Mouse (Mus musculus) kidney, postnatal 0 days (tissue): ENCODE measurements around the gene Wfdc1. TPM values are rescaled to one million over a fixed set of nuclear protein-coding genes. Genes with fewer than 3 reads are reported as not detected.

Experiments used
- ATAC-seq: fragments of 200-750 bp; cut with Nextera tagmentation; replicated peaks from 2 replicates; pipeline ENCODE4 v1.8.0; 2017; ENCODE audit warnings: low read depth, moderate number of reproducible peaks, moderate TSS enrichment, moderate library complexity; ENCODE audit not compliant: low FRiP score
- DNase-seq: peaks from one replicate; pipeline ENCODE4 v3.0.0-alpha.2; 2016; ENCODE audit warnings: low spot score
- H3K27ac ChIP-seq: fragments of 300-500 bp; sonication (generic); 2 replicates; pipeline ENCODE4 v1.5.1; 2014; ENCODE audit warnings: mild to moderate bottlenecking
- H3K27me3 ChIP-seq: fragments of 300-500 bp; sonication (generic); 2 replicates; pipeline ENCODE4 v1.6.1; 2014; ENCODE audit warnings: low read length, mixed read lengths; ENCODE audit not compliant: insufficient read depth
- H3K36me3 ChIP-seq: fragments of 300-500 bp; sonication (generic); 2 replicates; pipeline ENCODE4 v1.6.1; 2014; ENCODE audit warnings: low read length, mixed read lengths; ENCODE audit not compliant: insufficient read depth
- H3K4me1 ChIP-seq: fragments of 300-500 bp; sonication (generic); replicated peaks from 2 replicates; pipeline ENCODE4 v1.6.1; 2014; ENCODE audit warnings: antibody characterized with exemption, low read length, mixed read lengths; ENCODE audit not compliant: insufficient read depth
- H3K4me2 ChIP-seq: fragments of 300-500 bp; sonication (generic); 2 replicates; pipeline ENCODE4 v1.6.1; 2014; ENCODE audit warnings: mild to moderate bottlenecking, low read length, moderate library complexity, mixed read lengths
- H3K4me3 ChIP-seq: fragments of 300-500 bp; sonication (generic); replicated peaks from 2 replicates; pipeline ENCODE4 v1.5.1; 2014; ENCODE audit warnings: low read depth, low read length
- H3K9ac ChIP-seq: fragments of 300-500 bp; sonication (generic); 2 replicates; pipeline ENCODE4 v1.6.1; 2014; ENCODE audit warnings: low read depth, low read length
- H3K9me3 ChIP-seq: fragments of 300-500 bp; sonication (generic); replicated peaks from 2 replicates; pipeline ENCODE4 v1.6.1; 2016; ENCODE audit warnings: low read length, inconsistent platforms, mixed read lengths
- CTCF ChIP-seq: IDR thresholded peaks from 2 replicates; pipeline ENCODE4 v1.5.1; 2016; ENCODE audit warnings: antibody characterized with exemption, low read depth, mild to moderate bottlenecking, moderate library complexity
- WGBS: fragments of 180-500 bp; shearing (Covaris S2); extraction: QIAGEN DNeasy Blood & Tissue Kit; methylation state at CpG from one replicate; pipeline ENCODE4 v1.1.7; 2014; 5-methylcytosine and 5-hydroxymethylcytosine counted together
- polyA plus RNA-seq: library from polyadenylated mRNA; unstranded; fragments of >200 nt; fragmentation: Nextera tagmentation; extraction: Ambion mirVana; gene quantifications from 2 replicates; pipeline ENCODE4 v1.2.1, GENCODE M21; 2015

The Wfdc1 gene
- polyA plus RNA-seq, 1 experiment from 2014 or later: 6.2 TPM

- DNase-seq: no peak
- no peaks in the 10 kb centered on the region for H3K36me3 ChIP-seq
- H3K27ac ChIP-seq: no peak overlapping the region
- H3K4me3 ChIP-seq: no peak overlapping the region
- no peaks in the 10 kb centered on the region for H3K27me3 ChIP-seq
- ATAC-seq: no peak
- H3K9ac ChIP-seq: no peak overlapping the region
- TF ChIP-seq CTCF: no peak
- 54% methylated on average over 4 of the region's 4 CpGs for WGBS
- no peaks in the 10 kb centered on the region for H3K9me3 ChIP-seq
- H3K4me1 ChIP-seq: no peaks in the 10 kb centered on the region
- H3K4me2 ChIP-seq: no peak overlapping the region
These were observed 43.6 kb upstream of the Wfdc1 start for GRCm38 (mm10) chr8:119622555-119622954.

DNA sequence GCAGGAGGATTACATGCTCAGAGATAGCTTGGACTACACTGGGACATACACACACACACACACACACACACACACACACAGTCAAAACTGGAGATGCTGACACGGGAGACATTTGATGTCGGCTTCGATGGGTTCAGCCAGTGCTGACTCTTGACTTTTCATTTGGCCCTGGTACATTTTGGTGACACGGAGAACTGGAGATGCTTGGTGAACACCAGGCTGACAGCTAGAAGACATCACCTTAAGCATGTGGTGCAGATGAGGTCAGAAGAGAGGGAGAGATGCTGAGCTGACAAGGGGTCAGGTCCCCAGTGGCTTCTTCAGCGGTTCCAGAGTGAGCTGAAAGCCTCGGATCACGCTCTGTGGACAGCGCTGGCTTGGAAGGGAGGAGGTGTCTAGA is 43.1 kb upstream of the Wfdc1 start:
- Histone ChIP-seq H3K27me3 (no peaks in the 10 kb centered on the region), H3K27ac (no peak overlapping the region), H3K4me3 (no peak overlapping the region), H3K9me3 (no peaks in the 10 kb centered on the region), H3K4me1 (no peaks in the 10 kb centered on the region), H3K36me3 (no peaks in the 10 kb centered on the region), H3K9ac (no peak overlapping the region), H3K4me2 (no peak overlapping the region)
- TF ChIP-seq CTCF: no peak
- no peak for DNase-seq
- WGBS: 80% methylated on average over 8 of the region's 8 CpGs
- no peak for ATAC-seq

DNA sequence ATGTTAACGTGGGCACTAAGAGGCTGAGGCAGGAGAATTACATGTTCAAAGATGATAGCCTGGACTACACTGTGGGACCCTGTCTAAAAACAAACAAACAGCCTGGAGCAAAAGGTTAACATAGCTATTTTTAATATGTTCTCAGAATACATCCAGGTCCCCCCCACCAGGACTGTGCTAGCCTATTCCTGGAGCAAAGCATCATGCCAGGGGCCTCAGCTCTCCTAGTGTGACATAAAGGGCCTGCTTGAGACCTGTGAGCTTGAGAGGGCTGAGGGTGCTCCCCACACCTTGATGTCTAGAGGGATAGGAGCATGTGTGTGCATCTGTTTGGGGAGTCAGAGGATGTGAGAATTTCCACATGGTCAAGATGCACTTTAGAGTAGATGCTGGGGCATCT is 42.4 kb upstream of the Wfdc1 start:
- WGBS: 88% methylated on average over 1 of the region's 1 CpGs
- Histone ChIP-seq H3K36me3 (no peaks in the 10 kb centered on the region), H3K4me1 (no peaks in the 10 kb centered on the region), H3K4me3 (no peak overlapping the region), H3K9ac (no peak overlapping the region), H3K27ac (no peak overlapping the region), H3K4me2 (no peak overlapping the region), H3K27me3 (no peaks in the 10 kb centered on the region), H3K9me3 (no peaks in the 10 kb centered on the region)
- no peak for ATAC-seq
- DNase-seq: no peak
- TF ChIP-seq CTCF: no peak

- TF ChIP-seq CTCF: no peak
- H3K27ac ChIP-seq: no peak overlapping the region
- no peak for DNase-seq
- H3K9ac ChIP-seq: no peak overlapping the region
- no peak overlapping the region for H3K4me3 ChIP-seq
- no peaks in the 10 kb centered on the region for H3K4me1 ChIP-seq
- no peak for ATAC-seq
- H3K4me2 ChIP-seq: no peak overlapping the region
- no peaks in the 10 kb centered on the region for H3K27me3 ChIP-seq
- H3K36me3 ChIP-seq: no peaks in the 10 kb centered on the region
- no peaks in the 10 kb centered on the region for H3K9me3 ChIP-seq
- 88% methylated on average over 7 of the region's 7 CpGs for WGBS
These were observed 41.2 kb upstream of the Wfdc1 start for GRCm38 (mm10) chr8:119624916-119625315.

GRCm38 (mm10) chr8:119625788-119626187 is 40.4 kb upstream of the Wfdc1 start:
- H3K27me3 ChIP-seq: no peaks in the 10 kb centered on the region
- no peak overlapping the region for H3K9ac ChIP-seq
- no peak overlapping the region for H3K4me2 ChIP-seq
- no peak for TF ChIP-seq CTCF
- ATAC-seq (no peak), DNase-seq (no peak)
- WGBS: 86% methylated on average over 22 of the region's 22 CpGs
- no peaks in the 10 kb centered on the region for H3K36me3 ChIP-seq
- no peaks in the 10 kb centered on the region for H3K4me1 ChIP-seq
- no peak overlapping the region for H3K27ac ChIP-seq
- no peaks in the 10 kb centered on the region for H3K9me3 ChIP-seq
- H3K4me3 ChIP-seq: no peak overlapping the region

DNA sequence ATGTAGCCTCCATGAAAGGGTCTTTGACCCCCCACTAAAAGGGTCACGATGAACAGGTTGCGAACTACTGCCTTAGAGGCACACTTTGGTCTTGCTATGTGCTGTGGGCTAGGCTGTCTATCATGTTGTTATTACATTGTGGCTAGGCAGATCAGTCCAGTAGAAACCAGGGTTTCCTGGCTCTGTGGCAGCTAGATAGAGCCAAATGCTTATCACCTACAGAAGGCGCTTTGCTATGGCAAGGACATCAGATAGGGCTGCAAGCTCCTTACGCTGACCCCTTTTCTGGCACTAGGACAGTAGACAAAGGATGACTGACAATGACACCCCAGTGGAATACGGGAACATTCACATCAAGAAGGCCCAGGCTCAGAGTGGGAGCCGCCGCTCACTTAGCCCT is 39.0 kb upstream of the Wfdc1 start:
- H3K27ac ChIP-seq: no peak overlapping the region
- H3K4me3 ChIP-seq: no peak overlapping the region
- H3K27me3 ChIP-seq: no peaks in the 10 kb centered on the region; the same call in 1 of the 2 replicates
- no peak for TF ChIP-seq CTCF
- no peaks in the 10 kb centered on the region for H3K36me3 ChIP-seq
- DNase-seq (no peak), ATAC-seq (no peak)
- H3K4me2 ChIP-seq: no peak overlapping the region
- H3K9me3 ChIP-seq: no peaks in the 10 kb centered on the region
- WGBS: 91% methylated on average over 7 of the region's 7 CpGs
- no peak overlapping the region for H3K9ac ChIP-seq
- H3K4me1 ChIP-seq: no peaks in the 10 kb centered on the region

DNA sequence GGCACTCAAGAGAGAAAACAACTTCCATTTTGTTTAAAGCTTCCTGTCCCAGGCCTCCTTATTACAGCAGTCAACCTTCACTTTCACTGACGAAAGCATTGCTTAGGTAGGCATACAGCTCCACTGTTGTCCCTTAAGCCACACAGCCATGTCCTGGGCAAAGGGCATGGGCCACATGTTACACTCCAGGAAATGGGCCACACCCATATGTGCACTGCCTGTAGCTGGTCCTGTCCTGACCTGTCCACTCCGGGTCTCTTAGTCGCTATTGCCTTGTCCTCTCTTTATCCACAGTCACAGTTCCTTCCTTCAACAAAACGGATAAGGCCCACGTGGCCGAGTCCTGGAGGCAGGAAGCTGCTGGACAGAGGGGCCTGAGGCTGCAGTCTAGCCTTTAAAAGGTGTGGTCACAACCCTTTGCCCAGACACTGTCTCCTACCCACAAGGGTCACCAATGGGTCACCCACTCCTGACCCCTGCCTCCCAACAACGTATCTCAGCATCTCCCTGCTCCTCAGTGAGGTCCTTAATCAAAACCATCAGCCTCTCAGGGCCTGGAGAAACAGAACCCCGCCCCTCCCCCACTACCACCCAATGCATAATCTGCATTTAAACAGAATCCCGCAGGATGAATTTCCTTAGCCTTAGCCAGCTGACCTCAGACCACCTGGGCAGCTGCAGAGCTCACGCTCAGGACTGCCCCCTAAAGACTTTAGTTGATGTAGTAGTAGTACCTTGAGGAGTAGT is 38.4 kb upstream of the Wfdc1 start:
- Histone ChIP-seq H3K4me3 (no peak overlapping the region), H3K9me3 (no peaks in the 10 kb centered on the region), H3K4me2 (no peak overlapping the region), H3K36me3 (no peaks in the 10 kb centered on the region), H3K4me1 (no peaks in the 10 kb centered on the region), H3K9ac (no peak overlapping the region), H3K27ac (no peak overlapping the region), H3K27me3 (peaks cover 2% of the 10 kb centered on the region; the same call in 1 of the 2 replicates)
- no peak for TF ChIP-seq CTCF
- ATAC-seq (no peak), DNase-seq (no peak)
- 39% methylated on average over 10 of the region's 10 CpGs for WGBS
